In genomic region chr2:64093087-64093486, GRCm38 (mm10) we compare ENCODE assay signal across 11 mouse cellular contexts. TPM values are rescaled to one million over a fixed set of nuclear protein-coding genes. Genes with fewer than 3 reads are reported as not detected.
DNase-seq lines count a peak whose midpoint lies in the region; ATAC-seq and TF ChIP-seq lines count a peak whose summit lies in the region.
"Had no signal": no experiment of that assay in that cellular context is flagged by ENCODE, and none has a peak within 500 bp of the region (broad histone marks: within the 10 kb centered on the region; RNA-seq: fewer than 3 reads in every experiment).

No protein-coding gene starts in this region.

- no peaks in the 10 kb centered on the region for H3K36me3 ChIP-seq in kidney, adult 2 months (ENCODE audit: control insufficient read depth, insufficient read depth, low read length)
- no peaks in the 10 kb centered on the region for H3K36me3 ChIP-seq in forebrain, postnatal 0 days (ENCODE audit: insufficient read depth)
- H3K36me3 ChIP-seq in midbrain, embryonic 15.5 days (replicated peaks), result no peaks in the 10 kb centered on the region
- H3K36me3 ChIP-seq: liver, embryonic 12.5 days had no signal

- 0 out of 2 replicates have a peak overlapping the region, but pooled peaks have one; percentile 31 for H3K27ac ChIP-seq in kidney, adult 2 months (ENCODE audit: insufficient read depth, low read depth, low read length)
- H3K27ac ChIP-seq in forebrain, postnatal 0 days (ENCODE audit: low read depth, low read length), result no peak overlapping the region
- H3K27ac ChIP-seq in midbrain, embryonic 15.5 days, result no peak overlapping the region
- H3K27ac ChIP-seq: liver, embryonic 12.5 days had no signal

- TF ChIP-seq CTCF in kidney, adult 2 months (conservative IDR thresholded peaks at IDR 0.05; ENCODE audit: insufficient read depth, insufficient read length, low read depth, low read length), result no peak
- no peak for TF ChIP-seq CTCF in forebrain, postnatal 0 days (IDR thresholded peaks at IDR 0.05; ENCODE audit: low read depth)

- TF ChIP-seq POLR2A in kidney, adult 2 months (IDR thresholded peaks at IDR 0.05; ENCODE audit: low read depth, low read length), result no peak

- H3K4me1 ChIP-seq in kidney, adult 2 months (ENCODE audit: control insufficient read depth, insufficient read depth, low read length), result no peaks in the 10 kb centered on the region
- no peaks in the 10 kb centered on the region for H3K4me1 ChIP-seq in forebrain, postnatal 0 days (ENCODE audit: insufficient read depth)
- H3K4me1 ChIP-seq in midbrain, embryonic 15.5 days, result peaks cover 14% of the 10 kb centered on the region; the same call in 1 of the 2 replicates
- H3K4me1 ChIP-seq: liver, embryonic 12.5 days had no signal

- peak; percentile 41 for DNase-seq in adrenal gland, adult 2 months
- DNase-seq in adrenal gland, adult 18-20 months (ENCODE audit: low spot score in 2 of 2), result no peak
- DNase-seq in kidney, adult 2 months, result no peak
- no peak for DNase-seq in kidney, postnatal 25 days
- no peak for DNase-seq in forebrain, postnatal 0 days
- DNase-seq in lung, postnatal 25 days (ENCODE audit: low spot score), result no peak
- DNase-seq in urinary bladder, adult 2 months (ENCODE audit: low spot score), result no peak
- DNase-seq: lung, postnatal 4 days; right cerebral cortex, postnatal 14 days had no signal

- H3K9ac ChIP-seq in forebrain, postnatal 0 days, result no peak overlapping the region
- no peak overlapping the region for H3K9ac ChIP-seq in midbrain, embryonic 15.5 days
- H3K9ac ChIP-seq: liver, embryonic 12.5 days had no signal

- ATAC-seq in forebrain, postnatal 0 days, result no peak
- no peak for ATAC-seq in midbrain, embryonic 15.5 days (replicated peaks)
- ATAC-seq: liver, embryonic 12.5 days had no signal

- H3K27me3 ChIP-seq in kidney, adult 2 months (replicated peaks; ENCODE audit: control insufficient read depth, insufficient read depth, low read length), result no peaks in the 10 kb centered on the region
- peaks cover 9% of the 10 kb centered on the region for H3K27me3 ChIP-seq in forebrain, postnatal 0 days (ENCODE audit: insufficient read depth, low read length)
- H3K27me3 ChIP-seq in midbrain, embryonic 15.5 days (replicated peaks), result no peaks in the 10 kb centered on the region

- H3K9me3 ChIP-seq in forebrain, postnatal 0 days (ENCODE audit: low read length), result no peaks in the 10 kb centered on the region
- no peaks in the 10 kb centered on the region for H3K9me3 ChIP-seq in midbrain, embryonic 15.5 days
- H3K9me3 ChIP-seq: liver, embryonic 12.5 days had no signal

- H3K4me3 ChIP-seq in kidney, adult 2 months (ENCODE audit: insufficient read depth, low read depth, low read length), result no peak overlapping the region; the same call in 1 of the 2 replicates
- H3K4me3 ChIP-seq in forebrain, postnatal 0 days (ENCODE audit: low read depth, low read length), result no peak overlapping the region
- peak overlapping the region; percentile 16 for H3K4me3 ChIP-seq in midbrain, embryonic 15.5 days
- H3K4me3 ChIP-seq: liver, embryonic 12.5 days had no signal

- 54% methylated on average over 6 of the region's 6 CpGs for WGBS in kidney, adult 2 months
- WGBS in forebrain, postnatal 0 days, result 70% methylated on average over 6 of the region's 6 CpGs
- 55% methylated on average over 6 of the region's 6 CpGs for WGBS in midbrain, embryonic 15.5 days

- H3K4me2 ChIP-seq in forebrain, postnatal 0 days (ENCODE audit: low read depth), result peak overlapping the region; percentile 10; the same call in 1 of the 2 replicates
- peak overlapping the region; percentile 33 for H3K4me2 ChIP-seq in midbrain, embryonic 15.5 days
- H3K4me2 ChIP-seq: liver, embryonic 12.5 days had no signal

RNA-seq across cellular contexts. Expression of gene Fign, which starts 4.8 kb away (rescaled TPM):
- 1 to 10 TPM; 3.6 to 6.8 TPM for total RNA-seq in adrenal gland, adult 2 months (2021)
- polyA plus RNA-seq in adrenal gland, adult 2 months (2012; rRNA removed), result 2.3 and 2.9 TPM in 2 replicates
- 1 to 10 TPM; 2.6 to 3.7 TPM for total RNA-seq in adrenal gland, adult 18-20 months (2021)
- polyA plus RNA-seq in kidney, adult 2 months (2012; rRNA removed), result 3.6 and 3.7 TPM in 2 replicates
- 4.1 and 10.7 TPM in 2 replicates for total RNA-seq in forebrain, postnatal 0 days (2014; rRNA removed)
- polyA plus RNA-seq in forebrain, postnatal 0 days (2015; fragmentation: Nextera tagmentation; extraction: Ambion mirVana), result 3.5 and 11.6 TPM in 2 replicates
- polyA plus RNA-seq in midbrain, embryonic 15.5 days (2015; fragmentation: Nextera tagmentation; extraction: Ambion mirVana), result 20.1 and 23.4 TPM in 2 replicates
- 2.7 and 4.3 TPM in 2 replicates for polyA plus RNA-seq in urinary bladder, adult 2 months (2012; rRNA removed)
